Mouse (Mus musculus): ENCODE measurements around the gene Selenok. TPM values are rescaled to one million over a fixed set of nuclear protein-coding genes. Genes with fewer than 3 reads are reported as not detected.

The Selenok gene
- polyA plus RNA-seq, 1 experiment: 2.3 TPM

- H3K9me3 ChIP-seq (ENCODE audit: control insufficient read depth, low read length): no peaks in the 10 kb centered on the region
- no peaks in the 10 kb centered on the region for H3K4me1 ChIP-seq (ENCODE audit: control insufficient read depth)
- no peak for TF ChIP-seq GATA1 (IDR thresholded peaks at IDR 0.05; ENCODE audit: low read length)
- TF ChIP-seq TAL1 (IDR thresholded peaks at IDR 0.05; ENCODE audit: low read length): no peak
- peaks cover 27% of the 10 kb centered on the region for H3K27me3 ChIP-seq (ENCODE audit: control insufficient read depth)
- no peak overlapping the region for H3K4me3 ChIP-seq (replicated peaks)
- no peaks in the 10 kb centered on the region for H3K36me3 ChIP-seq (ENCODE audit: control insufficient read depth)
Measured at GRCm38 (mm10) chr14:30009864-30010560, 41.9 kb downstream of the Selenok start.

DNA sequence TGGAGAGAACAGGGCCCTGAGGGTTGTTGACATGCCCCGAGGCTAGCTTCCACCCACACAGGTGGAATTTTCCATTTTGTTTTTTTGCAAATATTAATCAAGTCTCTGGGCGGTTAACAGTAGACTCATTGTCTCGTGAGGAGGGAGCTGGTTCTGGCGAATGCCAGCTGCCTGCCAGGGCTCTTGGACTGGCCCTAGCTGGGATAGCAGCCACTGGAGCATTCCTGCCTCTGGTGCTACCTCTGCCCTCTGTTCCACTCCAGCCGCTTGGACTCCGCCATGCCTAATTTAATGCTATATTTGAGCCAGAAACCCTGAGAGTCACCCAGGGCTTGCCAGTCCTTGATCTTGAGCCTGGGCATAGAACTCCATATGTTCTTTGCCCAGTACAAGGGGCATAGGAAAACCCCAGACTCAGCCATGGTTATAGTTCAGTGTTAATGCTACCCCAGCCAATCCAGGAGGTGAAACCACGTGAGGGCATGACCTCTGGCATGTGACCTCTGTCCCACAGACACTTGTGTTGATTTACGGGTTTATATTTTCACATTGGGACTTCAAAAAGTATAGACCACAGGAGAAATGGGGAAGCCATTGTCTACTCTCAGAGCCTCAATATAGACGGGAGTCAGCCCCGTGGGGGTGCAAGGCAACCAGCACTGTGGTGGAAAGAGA is 43.9 kb downstream of the Selenok start:
- Histone ChIP-seq H3K4me1 (ENCODE audit: control insufficient read depth) (no peaks in the 10 kb centered on the region), H3K27me3 (ENCODE audit: control insufficient read depth) (peaks cover 27% of the 10 kb centered on the region), H3K36me3 (ENCODE audit: control insufficient read depth) (no peaks in the 10 kb centered on the region), H3K9me3 (ENCODE audit: control insufficient read depth, low read length) (no peaks in the 10 kb centered on the region), H3K4me3 (replicated peaks) (no peak overlapping the region)
- TF ChIP-seq GATA1 (IDR thresholded peaks at IDR 0.05; ENCODE audit: low read length): no peak
- no peak for TF ChIP-seq TAL1 (IDR thresholded peaks at IDR 0.05; ENCODE audit: low read length)

- no peaks in the 10 kb centered on the region for H3K9me3 ChIP-seq (ENCODE audit: control insufficient read depth, low read length)
- H3K4me3 ChIP-seq (replicated peaks): no peak overlapping the region
- H3K27me3 ChIP-seq (ENCODE audit: control insufficient read depth): peaks cover 9% of the 10 kb centered on the region
- no peaks in the 10 kb centered on the region for H3K4me1 ChIP-seq (ENCODE audit: control insufficient read depth)
- no peak for TF ChIP-seq GATA1 (IDR thresholded peaks at IDR 0.05; ENCODE audit: low read length)
- no peak for TF ChIP-seq TAL1 (IDR thresholded peaks at IDR 0.05; ENCODE audit: low read length)
- H3K36me3 ChIP-seq (ENCODE audit: control insufficient read depth): no peaks in the 10 kb centered on the region
Measured at GRCm38 (mm10) chr14:30014487-30014886, 46.4 kb downstream of the Selenok start.

DNA sequence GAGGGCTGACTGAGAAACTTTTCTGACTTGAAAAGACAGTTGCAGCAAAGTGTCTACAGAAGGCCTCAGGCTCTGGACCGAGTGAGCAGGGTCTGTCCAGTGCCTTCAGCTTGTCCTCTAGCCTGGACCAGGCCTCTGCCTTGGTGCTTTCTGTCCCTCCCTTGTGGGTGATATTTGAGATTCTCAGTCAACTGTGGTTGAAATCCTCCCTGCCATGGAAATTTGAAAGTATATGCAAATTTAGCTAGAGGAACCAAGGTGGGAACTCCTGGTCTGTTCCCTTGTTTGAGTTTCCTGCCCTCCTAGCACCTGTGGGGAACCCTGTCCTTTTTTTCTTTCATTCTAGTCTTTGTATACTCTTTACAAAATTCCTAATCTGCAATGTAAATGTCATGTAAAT is 46.9 kb downstream of the Selenok start:
- Histone ChIP-seq H3K9me3 (ENCODE audit: control insufficient read depth, low read length) (no peaks in the 10 kb centered on the region), H3K4me1 (ENCODE audit: control insufficient read depth) (no peaks in the 10 kb centered on the region), H3K27me3 (ENCODE audit: control insufficient read depth) (peaks cover 4% of the 10 kb centered on the region), H3K4me3 (replicated peaks) (no peak overlapping the region), H3K36me3 (ENCODE audit: control insufficient read depth) (no peaks in the 10 kb centered on the region)
- TF ChIP-seq TAL1 (IDR thresholded peaks at IDR 0.05; ENCODE audit: low read length) (no peak), GATA1 (IDR thresholded peaks at IDR 0.05; ENCODE audit: low read length) (no peak)

DNA sequence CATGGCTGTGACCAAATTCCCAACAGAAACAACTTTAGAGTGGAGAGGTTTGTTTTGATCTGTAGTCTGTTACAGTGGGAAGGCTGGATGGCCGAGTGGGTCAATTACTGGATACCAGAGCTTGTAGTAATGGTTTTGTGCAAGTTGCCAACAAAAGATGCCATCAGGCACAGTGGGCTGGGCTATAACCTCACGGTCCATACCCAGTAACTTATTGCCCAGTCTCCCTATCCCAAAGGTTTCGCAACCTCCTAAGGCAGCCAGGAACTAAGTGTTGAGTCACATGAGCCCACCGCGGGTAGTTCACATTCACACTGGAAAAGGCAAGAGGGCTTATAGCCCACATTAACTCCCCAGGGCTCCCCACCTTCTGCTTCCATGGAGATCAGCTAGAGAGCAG is 48.6 kb downstream of the Selenok start:
- no peaks in the 10 kb centered on the region for H3K27me3 ChIP-seq (ENCODE audit: control insufficient read depth)
- H3K9me3 ChIP-seq (ENCODE audit: control insufficient read depth, low read length): no peaks in the 10 kb centered on the region
- H3K4me1 ChIP-seq (ENCODE audit: control insufficient read depth): no peaks in the 10 kb centered on the region
- H3K36me3 ChIP-seq (ENCODE audit: control insufficient read depth): no peaks in the 10 kb centered on the region
- no peak overlapping the region for H3K4me3 ChIP-seq (replicated peaks)
- TF ChIP-seq GATA1 (IDR thresholded peaks at IDR 0.05; ENCODE audit: low read length): no peak
- no peak for TF ChIP-seq TAL1 (IDR thresholded peaks at IDR 0.05; ENCODE audit: low read length)

DNA sequence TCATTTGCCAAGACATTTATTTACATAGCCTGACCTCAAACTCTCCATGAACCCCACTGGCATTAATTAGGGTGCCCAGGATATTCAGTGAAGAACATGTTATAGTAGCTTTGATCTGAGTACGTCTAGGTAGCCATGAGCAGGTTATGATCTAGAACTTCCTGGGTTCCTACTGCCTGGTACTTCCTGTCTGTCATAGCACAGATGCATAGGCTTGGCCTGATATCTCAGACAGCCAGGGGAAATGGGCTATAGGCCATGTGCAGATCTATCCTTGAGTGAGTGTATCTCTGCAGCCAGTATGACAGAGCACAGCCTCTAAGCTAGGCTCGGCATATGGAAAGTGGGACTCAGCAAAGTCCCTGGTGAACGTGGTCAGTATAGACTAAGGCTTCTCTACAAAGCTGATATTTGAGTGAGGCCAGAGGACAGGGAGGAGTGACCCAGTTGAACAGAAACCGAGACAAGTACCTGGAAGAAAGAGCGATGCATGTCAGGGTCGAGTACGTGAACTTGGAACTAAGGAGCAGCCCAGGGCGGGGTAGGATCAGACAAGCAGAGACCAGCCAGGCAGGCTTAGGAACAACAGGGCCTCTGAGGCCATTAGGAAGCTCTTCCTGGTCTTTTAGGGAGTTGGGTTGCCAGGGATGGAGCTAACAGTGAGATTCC is 49.8 kb downstream of the Selenok start:
- H3K4me1 ChIP-seq (ENCODE audit: control insufficient read depth): no peaks in the 10 kb centered on the region
- H3K27me3 ChIP-seq (ENCODE audit: control insufficient read depth): no peaks in the 10 kb centered on the region
- no peaks in the 10 kb centered on the region for H3K9me3 ChIP-seq (ENCODE audit: control insufficient read depth, low read length)
- TF ChIP-seq GATA1 (IDR thresholded peaks at IDR 0.05; ENCODE audit: low read length) (no peak), TAL1 (IDR thresholded peaks at IDR 0.05; ENCODE audit: low read length) (no peak)
- no peak overlapping the region for H3K4me3 ChIP-seq (replicated peaks)
- no peaks in the 10 kb centered on the region for H3K36me3 ChIP-seq (ENCODE audit: control insufficient read depth)

GRCm38 (mm10) chr14:30018463-30018801 is 50.3 kb downstream of the Selenok start:
- Histone ChIP-seq H3K36me3 (ENCODE audit: control insufficient read depth) (no peaks in the 10 kb centered on the region), H3K4me1 (ENCODE audit: control insufficient read depth) (no peaks in the 10 kb centered on the region), H3K27me3 (ENCODE audit: control insufficient read depth) (no peaks in the 10 kb centered on the region), H3K9me3 (ENCODE audit: control insufficient read depth, low read length) (no peaks in the 10 kb centered on the region), H3K4me3 (replicated peaks) (no peak overlapping the region)
- TF ChIP-seq GATA1 (IDR thresholded peaks at IDR 0.05; ENCODE audit: low read length): no peak
- TF ChIP-seq TAL1 (IDR thresholded peaks at IDR 0.05; ENCODE audit: low read length): no peak

DNA sequence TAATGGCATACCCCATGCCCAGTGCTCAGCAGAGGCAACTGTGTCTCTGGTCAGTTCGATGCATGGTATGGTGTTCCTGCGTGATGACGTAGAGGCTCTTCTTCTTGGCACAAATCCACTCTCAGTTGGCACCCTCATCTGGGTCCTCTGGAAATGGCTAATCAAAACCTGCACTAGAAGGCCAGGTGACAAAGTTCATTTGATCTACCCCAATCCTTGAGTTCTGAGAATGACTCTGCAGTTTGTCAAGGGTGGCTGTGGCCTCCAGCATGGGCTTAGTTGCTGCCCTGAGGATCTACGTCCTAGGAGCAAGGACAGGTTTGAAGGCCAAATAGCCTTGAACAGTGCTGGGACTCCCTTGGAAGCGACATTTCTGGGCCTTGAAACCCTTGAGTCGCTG is 50.7 kb downstream of the Selenok start:
- no peaks in the 10 kb centered on the region for H3K36me3 ChIP-seq (ENCODE audit: control insufficient read depth)
- H3K27me3 ChIP-seq (ENCODE audit: control insufficient read depth): no peaks in the 10 kb centered on the region
- no peak overlapping the region for H3K4me3 ChIP-seq (replicated peaks)
- H3K9me3 ChIP-seq (ENCODE audit: control insufficient read depth, low read length): no peaks in the 10 kb centered on the region
- H3K4me1 ChIP-seq (ENCODE audit: control insufficient read depth): no peaks in the 10 kb centered on the region
- TF ChIP-seq TAL1 (IDR thresholded peaks at IDR 0.05; ENCODE audit: low read length) (no peak), GATA1 (IDR thresholded peaks at IDR 0.05; ENCODE audit: low read length) (no peak)

DNA sequence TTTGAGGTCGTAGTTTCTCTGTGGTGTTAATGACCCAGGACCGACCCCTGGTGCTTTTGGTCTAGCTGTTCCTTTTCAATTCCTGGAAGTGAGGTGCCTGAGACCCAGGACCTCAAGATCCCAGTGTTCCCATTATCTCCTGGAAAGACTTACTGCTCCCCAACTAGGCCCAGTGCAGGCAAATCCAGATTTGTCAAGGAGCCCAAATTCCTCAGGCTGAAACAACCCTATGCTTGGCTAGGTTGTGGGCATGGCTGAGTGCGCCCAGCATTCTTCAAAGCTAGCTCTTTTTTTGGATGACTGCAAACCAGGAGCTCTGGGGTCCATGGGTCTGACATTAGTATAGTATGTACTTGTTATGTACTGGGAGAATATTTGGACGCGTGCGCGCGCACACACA is 51.3 kb downstream of the Selenok start:
- Histone ChIP-seq H3K4me3 (replicated peaks) (no peak overlapping the region), H3K4me1 (ENCODE audit: control insufficient read depth) (no peaks in the 10 kb centered on the region), H3K36me3 (ENCODE audit: control insufficient read depth) (no peaks in the 10 kb centered on the region)

More for the DNA sequence above, 51.3 kb downstream of the Selenok start:
- Histone ChIP-seq H3K27me3 (ENCODE audit: control insufficient read depth) (no peaks in the 10 kb centered on the region), H3K9me3 (ENCODE audit: control insufficient read depth, low read length) (no peaks in the 10 kb centered on the region)
- TF ChIP-seq TAL1 (IDR thresholded peaks at IDR 0.05; ENCODE audit: low read length): no peak
- no peak for TF ChIP-seq GATA1 (IDR thresholded peaks at IDR 0.05; ENCODE audit: low read length)
